Mouse (Mus musculus) kidney, embryonic 16.5 days (tissue): ENCODE measurements around the gene Tceal9. TPM values are rescaled to one million over a fixed set of nuclear protein-coding genes. Genes with fewer than 3 reads are reported as not detected.

ENCODE experiments used
- polyA plus RNA-seq: library from polyadenylated mRNA; unstranded; fragments of >200 nt; fragmentation: Nextera tagmentation; extraction: Ambion mirVana; gene quantifications from 2 replicates; pipeline ENCODE4 v1.2.1, GENCODE M21; 2015

The Tceal9 gene
- polyA plus RNA-seq, 1 experiment from 2014 or later, result 473 TPM

Other genes with a start within 250 kb of the Tceal9 start
- 33.4 and 34.7 TPM in 2 replicates for gene Arxes1, start 211.7 kb upstream of the Tceal9 start, polyA plus RNA-seq
- 75.2 and 81.8 TPM in 2 replicates for gene Bex2, start 176.8 kb upstream of the Tceal9 start, polyA plus RNA-seq
- gene Nxf3, start 159.8 kb upstream of the Tceal9 start, polyA plus RNA-seq, result not detected in 2 replicates
- 51.8 and 56.4 TPM in 2 replicates for gene Bex4, start 106.1 kb upstream of the Tceal9 start, polyA plus RNA-seq
- 159 and 170 TPM in 2 replicates for gene Tceal8, start 72.7 kb upstream of the Tceal9 start, polyA plus RNA-seq
- gene Tceal5, start 41.2 kb upstream of the Tceal9 start, polyA plus RNA-seq, result 2.8 and 3.2 TPM in 2 replicates
- 5.2 and 6.1 TPM in 2 replicates for gene Tceal7, start 30.3 kb upstream of the Tceal9 start, polyA plus RNA-seq
- gene Bex1, start 29.6 kb upstream of the Tceal9 start, polyA plus RNA-seq, result 75.7 and 81.3 TPM in 2 replicates
- 441 and 452 TPM in 2 replicates for gene Bex3, start 25.2 kb downstream of the Tceal9 start, polyA plus RNA-seq